Comparison of ENCODE assay signal across 8 mouse cellular contexts in genomic region chr2:167071641-167072601, GRCm38 (mm10). TPM values are rescaled to one million over a fixed set of nuclear protein-coding genes. Genes with fewer than 3 reads are reported as not detected.
DNase-seq lines count a peak whose midpoint lies in the region; ATAC-seq and TF ChIP-seq lines count a peak whose summit lies in the region.

No protein-coding gene starts in this region.

- peak; percentile 98 for ATAC-seq in forebrain, embryonic 15.5 days (replicated peaks)
- peak; percentile 95 for ATAC-seq in liver, postnatal 0 days
- ATAC-seq in neural tube, embryonic 13.5 days (ENCODE audit: low read depth): peak; percentile 97

- DNase-seq in ES-E14 (ENCODE audit: low read depth, low spot score): peak; percentile 98
- DNase-seq in cerebellum, adult 11-12 months: peak; percentile 87
- peak; percentile 84 for DNase-seq in heart, postnatal 25 days (ENCODE audit: low spot score)
- peak; percentile 98 for DNase-seq in layer of hippocampus, adult 11-12 months (ENCODE audit: low spot score)
- DNase-seq in liver, postnatal 0 days: peak; percentile 94
- DNase-seq in telencephalon, adult 2 months (ENCODE audit: low read depth, low spot score): peak; percentile 98

- in situ Hi-C loops in ES-E14 (cut with MboI; ENCODE audit: low sequenced_read_pairs in 2 of 2, unreplicated experiment in 2 of 2): loop anchor here (10.0 kb wide), 2 partner anchors 133 to 143 kb away; no protein-coding TSS in a partner anchor

- peak; percentile 17; the same call in 1 of the 2 replicates for TF ChIP-seq EP300 in liver, postnatal 0 days (IDR thresholded peaks at IDR 0.05; ENCODE audit: low read depth)

- no peaks in the 10 kb centered on the region for H3K27me3 ChIP-seq in forebrain, embryonic 15.5 days
- no peaks in the 10 kb centered on the region for H3K27me3 ChIP-seq in liver, postnatal 0 days (ENCODE audit: insufficient read depth, low read length)
- H3K27me3 ChIP-seq in neural tube, embryonic 13.5 days: no peaks in the 10 kb centered on the region

- 7% methylated on average over 22 of the region's 22 CpGs for WGBS in forebrain, embryonic 15.5 days
- 8% methylated on average over 22 of the region's 22 CpGs for WGBS in liver, postnatal 0 days (ENCODE audit: insufficient replicate concordance)
- WGBS in neural tube, embryonic 13.5 days: 6% methylated on average over 22 of the region's 22 CpGs

- H3K4me1 ChIP-seq in ES-E14 (ENCODE audit: control insufficient read depth in 2 of 2, insufficient read depth in 2 of 2, low read length in 2 of 2, poor library complexity in 1 of 2): peaks cover 2 to 9% of the 10 kb centered on the region in 2 experiments
- peaks cover 15% of the 10 kb centered on the region for H3K4me1 ChIP-seq in forebrain, embryonic 15.5 days
- H3K4me1 ChIP-seq in liver, postnatal 0 days (ENCODE audit: insufficient read depth): peaks cover 5% of the 10 kb centered on the region
- peaks cover 18% of the 10 kb centered on the region for H3K4me1 ChIP-seq in neural tube, embryonic 13.5 days (replicated peaks)

- peak overlapping the region; percentile 54 for H3K4me2 ChIP-seq in forebrain, embryonic 15.5 days (replicated peaks)
- peak overlapping the region; percentile 71 for H3K4me2 ChIP-seq in liver, postnatal 0 days (ENCODE audit: low read depth, low read length)
- peak overlapping the region; percentile 67 for H3K4me2 ChIP-seq in neural tube, embryonic 13.5 days

- intact Hi-C loops in heart, postnatal 25 days (cut with DNase I): loop anchor here (1.0 to 5.0 kb wide), 3 partner anchors 130 to 207 kb away; no protein-coding TSS in a partner anchor

- H3K36me3 ChIP-seq in ES-E14 (ENCODE audit: control insufficient read depth, insufficient read depth, low read length, poor library complexity, severe bottlenecking): no peaks in the 10 kb centered on the region
- H3K36me3 ChIP-seq in forebrain, embryonic 15.5 days: peaks cover 4% of the 10 kb centered on the region; the same call in 1 of the 2 replicates
- no peaks in the 10 kb centered on the region for H3K36me3 ChIP-seq in liver, postnatal 0 days (replicated peaks; ENCODE audit: insufficient read depth, low read length)
- H3K36me3 ChIP-seq in neural tube, embryonic 13.5 days: peaks cover 4% of the 10 kb centered on the region

- peak overlapping the region; percentile 82 for H3K9ac ChIP-seq in ES-E14 (ENCODE audit: insufficient read depth, low read depth, low read length, poor library complexity, severe bottlenecking)
- peak overlapping the region; percentile 54 for H3K9ac ChIP-seq in forebrain, embryonic 15.5 days (replicated peaks)
- peak overlapping the region; percentile 49; the same call in 1 of the 2 replicates for H3K9ac ChIP-seq in liver, postnatal 0 days (replicated peaks)
- H3K9ac ChIP-seq in neural tube, embryonic 13.5 days: peak overlapping the region; percentile 74

- H3K4me3 ChIP-seq in ES-E14 (ENCODE audit: insufficient read depth in 1 of 2, low read depth in 1 of 2, low read length in 2 of 2, poor library complexity in 1 of 2, severe bottlenecking in 1 of 2): peak overlapping the region; percentile 66 to 75
- H3K4me3 ChIP-seq in forebrain, embryonic 15.5 days: peak overlapping the region; percentile 51
- H3K4me3 ChIP-seq in liver, postnatal 0 days (ENCODE audit: low read depth, low read length): peak overlapping the region; percentile 46
- peak overlapping the region; percentile 48 for H3K4me3 ChIP-seq in neural tube, embryonic 13.5 days

- no peaks in the 10 kb centered on the region for H3K9me3 ChIP-seq in ES-E14 (ENCODE audit: control insufficient read depth, insufficient read depth, low read depth, low read length)
- H3K9me3 ChIP-seq in forebrain, embryonic 15.5 days: no peaks in the 10 kb centered on the region
- H3K9me3 ChIP-seq in liver, postnatal 0 days (ENCODE audit: low read length): no peaks in the 10 kb centered on the region
- no peaks in the 10 kb centered on the region for H3K9me3 ChIP-seq in neural tube, embryonic 13.5 days

- peak; percentile 100 for TF ChIP-seq CTCF in liver, postnatal 0 days (IDR thresholded peaks at IDR 0.05; ENCODE audit: low read depth)

- H3K27ac ChIP-seq in ES-E14 (ENCODE audit: insufficient read depth, low read depth, low read length, poor library complexity, severe bottlenecking): peak overlapping the region; percentile 98
- peak overlapping the region; percentile 89 for H3K27ac ChIP-seq in forebrain, embryonic 15.5 days (replicated peaks)
- no peak overlapping the region for H3K27ac ChIP-seq in liver, postnatal 0 days (ENCODE audit: low read depth)
- peak overlapping the region; percentile 88 for H3K27ac ChIP-seq in neural tube, embryonic 13.5 days (replicated peaks)

TF ChIP-seq in ES-E14, 5 proteins besides CTCF, POLR2A, EP300 and RAD21:
- TF ChIP-seq HCFC1 (IDR thresholded peaks at IDR 0.05; ENCODE audit: borderline replicate concordance, insufficient read depth, low read length): peak; percentile 57; the same call in 1 of the 2 replicates
- TF ChIP-seq ZNF384 (IDR thresholded peaks at IDR 0.05; ENCODE audit: low read depth, low read length): no peak
- TF ChIP-seq ZC3H11A (IDR thresholded peaks at IDR 0.05; ENCODE audit: borderline replicate concordance, low read depth, low read length): peak; percentile 81
- 0 out of 2 replicates have a peak, but pooled peaks have one; percentile 3 for TF ChIP-seq MAFK (IDR thresholded peaks at IDR 0.05; ENCODE audit: insufficient read depth, low read depth, low read length)
- TF ChIP-seq CHD2 (IDR thresholded peaks at IDR 0.05; ENCODE audit: low read depth, low read length): peak; percentile 76; the same call in 1 of the 2 replicates
TF ChIP-seq in ES-E14: peak in this region for 4.

RNA-seq across cellular contexts. Expression of gene Znfx1, which starts 9.1 kb away (rescaled TPM):
- total RNA-seq in ES-E14 (2012; rRNA removed): 15.3 and 15.9 TPM in 2 replicates
- polyA plus RNA-seq in forebrain, embryonic 15.5 days (2015; fragmentation: Nextera tagmentation; extraction: Ambion mirVana): 7.2 and 7.3 TPM in 2 replicates
- 10 to 100 TPM; 31.6 to 36.3 TPM for total RNA-seq in heart, postnatal 25 days (2021)
- polyA plus RNA-seq in liver, postnatal 0 days (2015; fragmentation: Nextera tagmentation; extraction: Ambion mirVana): 5.8 and 6.3 TPM in 2 replicates
- 7.9 and 8.0 TPM in 2 replicates for polyA plus RNA-seq in neural tube, embryonic 13.5 days (2015; fragmentation: Nextera tagmentation; extraction: Ambion mirVana)

RNA-seq across cellular contexts. Expression of gene Ddx27, which starts 56.9 kb away (rescaled TPM):
- total RNA-seq in ES-E14 (2012; rRNA removed): 128 and 132 TPM in 2 replicates
- 41.3 and 42.8 TPM in 2 replicates for polyA plus RNA-seq in forebrain, embryonic 15.5 days (2015; fragmentation: Nextera tagmentation; extraction: Ambion mirVana)
- 10 to 100 TPM; 10.0 to 11.3 TPM for total RNA-seq in heart, postnatal 25 days (2021)
- 19.2 and 21.9 TPM in 2 replicates for polyA plus RNA-seq in liver, postnatal 0 days (2015; fragmentation: Nextera tagmentation; extraction: Ambion mirVana)
- 35.5 and 38.5 TPM in 2 replicates for polyA plus RNA-seq in neural tube, embryonic 13.5 days (2015; fragmentation: Nextera tagmentation; extraction: Ambion mirVana)
